12 mouse cellular contexts compared by ENCODE assay signal in genomic region chr2:128290609-128291008, GRCm38 (mm10).
"Had no signal": no experiment of that assay in that cellular context is flagged by ENCODE, and none has a peak within 500 bp of the region (broad histone marks: within the 10 kb centered on the region; RNA-seq: fewer than 3 reads in every experiment).

No protein-coding gene starts in this region.

- DNase-seq: left cerebral cortex, postnatal 4 days; liver; liver, embryonic 13.5 days; liver, postnatal 0 days; lung, adult 18-20 months; lung, adult 2 months; lung, embryonic 14.5 days; lung, postnatal 10 days; lung, postnatal 14 days; lung, postnatal 36 days; lung, postnatal 4 days; midbrain, embryonic 14.5 days had no signal
